Mouse (Mus musculus) ES-E14 (cell line): ENCODE measurements at regions not wholly inside any gene's neighbourhood (a gene's known extent, or its start where the extent isn't known, plus 50 kb on each side); places are given as distances from the start of the nearest gene placed in this dataset.

ENCODE experiments used
- DNase-seq: peaks from one replicate; pipeline ENCODE4 v3.0.0-alpha.2; 2013; ENCODE audit warnings: low read depth, low spot score
- H3K27ac ChIP-seq: 2 replicates; pipeline ENCODE4 v1.5.1; 2012; ENCODE audit warnings: low read depth, mild to moderate bottlenecking, low read length, moderate library complexity, mixed read lengths; ENCODE audit not compliant: poor library complexity, insufficient read depth, severe bottlenecking
- H3K36me3 ChIP-seq: 2 replicates; pipeline ENCODE4 v1.6.1; 2012; ENCODE audit warnings: mild to moderate bottlenecking, low read length, moderate library complexity, mixed read lengths; ENCODE audit not compliant: control insufficient read depth, poor library complexity, insufficient read depth, severe bottlenecking
- H3K4me1 ChIP-seq, 2 experiments: fragments of 150-350 bp in 1 of 2; sonication (generic) in 1 of 2; 2 replicates each; pipeline ENCODE4 v1.6.1; 2012; ENCODE audit warnings: low read length in 2 of 2, mild to moderate bottlenecking in 1 of 2, mixed read lengths in 1 of 2; ENCODE audit not compliant: control insufficient read depth in 2 of 2, insufficient read depth in 2 of 2, poor library complexity in 1 of 2
- H3K4me3 ChIP-seq, 2 experiments: fragments of 150-350 bp in 1 of 2; sonication (generic) in 1 of 2; 2 replicates each; pipeline ENCODE4 v1.5.1; 2012; ENCODE audit warnings: low read length in 2 of 2, low read depth in 1 of 2, mild to moderate bottlenecking in 1 of 2, mixed read lengths in 1 of 2; ENCODE audit not compliant: insufficient read depth in 1 of 2, poor library complexity in 1 of 2, severe bottlenecking in 1 of 2
- H3K9ac ChIP-seq: 2 replicates; pipeline ENCODE4 v1.6.1; 2012; ENCODE audit warnings: low read depth, mild to moderate bottlenecking, low read length, mixed read lengths; ENCODE audit not compliant: poor library complexity, insufficient read depth, severe bottlenecking
- H3K9me3 ChIP-seq: fragments of 150-350 bp; sonication (generic); 2 replicates; pipeline ENCODE4 v1.6.1; 2012; ENCODE audit warnings: low read depth, mild to moderate bottlenecking, low read length; ENCODE audit not compliant: control insufficient read depth, insufficient read depth
- CHD2 ChIP-seq: IDR thresholded peaks from 2 replicates; pipeline ENCODE4 v1.6.1; 2014; ENCODE audit warnings: mild to moderate bottlenecking, low read depth, low read length, inconsistent platforms
- HCFC1 ChIP-seq: IDR thresholded peaks from 2 replicates; pipeline ENCODE4 v1.6.1; 2012; ENCODE audit warnings: low read length, inconsistent platforms, borderline replicate concordance; ENCODE audit not compliant: insufficient read depth
- MAFK ChIP-seq: IDR thresholded peaks from 2 replicates; pipeline ENCODE4 v1.6.1; 2014; ENCODE audit warnings: mild to moderate bottlenecking, low read depth, low read length, inconsistent platforms; ENCODE audit not compliant: insufficient read depth
- ZC3H11A ChIP-seq: IDR thresholded peaks from 2 replicates; pipeline ENCODE4 v1.6.1; 2012; ENCODE audit warnings: low read depth, mild to moderate bottlenecking, inconsistent platforms, low read length, borderline replicate concordance
- ZNF384 ChIP-seq: IDR thresholded peaks from 2 replicates; pipeline ENCODE4 v1.6.1; 2012; ENCODE audit warnings: low read depth, low read length, inconsistent platforms
- in situ Hi-C, 2 experiments: fragments of 600-800 bp; cut with MboI; formaldehyde crosslinking; loops; one replicate each; pipeline ENCODE4 v1.15.1; 2025; ENCODE audit warnings: low sequenced_read_pairs in 2 of 2, inconsistent platforms in 1 of 2; ENCODE audit not compliant: unreplicated experiment in 2 of 2

DNA sequence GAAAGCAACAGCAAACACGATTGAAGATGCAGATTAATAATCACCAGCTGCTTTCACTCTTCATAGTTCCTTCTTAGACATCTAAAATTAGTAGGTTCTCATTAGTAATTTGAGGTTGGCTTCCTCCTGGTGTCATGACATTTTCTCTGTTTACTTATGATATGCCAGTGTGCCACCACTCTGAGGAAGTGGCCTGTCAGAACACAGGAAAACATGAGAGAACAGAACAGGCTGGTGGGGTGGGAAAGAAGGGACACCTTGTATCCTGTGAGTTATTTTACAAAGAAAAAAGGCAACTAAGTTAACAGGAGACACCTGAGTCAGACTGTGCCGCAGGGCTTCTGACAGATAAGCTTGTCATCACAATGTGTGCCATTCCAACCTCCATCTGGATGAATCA, 981.4 kb downstream of the Pdha2 start:
- Histone ChIP-seq H3K4me3 (no peak overlapping the region), H3K9me3 (no peaks in the 10 kb centered on the region), H3K4me1 (no peaks in the 10 kb centered on the region), H3K9ac (no peak overlapping the region), H3K36me3 (no peaks in the 10 kb centered on the region), H3K27ac (no peak overlapping the region)
- TF ChIP-seq MAFK (no peak), ZC3H11A (no peak), HCFC1 (no peak), ZNF384 (no peak), CHD2 (no peak)
- no peak for DNase-seq
- in situ Hi-C loops = no loop called here

DNA sequence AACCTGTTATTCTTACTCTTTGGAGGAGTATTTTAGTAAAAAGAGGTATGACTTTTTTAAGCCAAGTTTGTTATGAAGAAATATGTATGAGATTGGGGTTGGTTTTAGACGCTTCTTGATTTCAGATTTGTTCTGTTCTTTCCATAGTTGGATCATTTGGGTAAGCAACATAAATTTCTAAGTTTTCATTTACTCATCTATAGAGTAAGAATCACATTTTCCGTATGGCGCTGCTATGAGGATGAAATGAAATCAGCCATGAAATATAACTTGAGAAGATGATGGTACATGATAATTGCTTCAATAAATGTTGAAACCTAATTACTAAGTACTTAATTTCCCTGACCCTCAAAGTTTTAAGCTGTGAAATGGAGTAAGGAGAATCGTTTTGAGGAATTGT, 979.0 kb downstream of the Pdha2 start:
- Histone ChIP-seq H3K36me3 (no peaks in the 10 kb centered on the region), H3K9ac (no peak overlapping the region), H3K4me3 (no peak overlapping the region), H3K9me3 (no peaks in the 10 kb centered on the region), H3K27ac (no peak overlapping the region), H3K4me1 (no peaks in the 10 kb centered on the region)
- no peak for DNase-seq
- TF ChIP-seq ZNF384 (no peak), CHD2 (no peak), ZC3H11A (no peak), MAFK (no peak)
- in situ Hi-C loops = no loop called here

DNA sequence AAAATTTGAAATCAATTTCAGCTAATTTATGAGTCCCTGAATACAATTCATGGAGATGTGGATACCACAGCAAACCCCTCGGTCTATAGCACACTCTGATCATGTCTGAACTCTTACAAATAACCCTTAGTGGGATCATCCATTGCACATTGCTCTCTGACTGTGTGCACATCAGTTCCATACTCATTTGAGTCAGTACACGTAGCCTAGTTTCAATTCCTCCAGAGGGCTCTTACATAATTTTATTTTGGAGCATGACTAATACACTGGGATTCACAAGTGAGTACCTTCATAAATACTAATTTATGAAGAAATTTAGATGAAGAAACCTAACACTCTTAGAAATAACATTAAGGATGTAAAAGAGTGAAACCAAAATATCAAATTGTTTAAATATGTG, 978.3 kb downstream of the Pdha2 start:
- Histone ChIP-seq H3K4me3 (no peak overlapping the region), H3K36me3 (no peaks in the 10 kb centered on the region), H3K9me3 (no peaks in the 10 kb centered on the region), H3K27ac (no peak overlapping the region), H3K9ac (no peak overlapping the region), H3K4me1 (no peaks in the 10 kb centered on the region)
- no peak for DNase-seq
- in situ Hi-C loops = no loop called here
- no peak for TF ChIP-seq ZC3H11A
- TF ChIP-seq HCFC1 = no peak
- no peak for TF ChIP-seq CHD2
- TF ChIP-seq MAFK = no peak
- TF ChIP-seq ZNF384 = no peak

DNA sequence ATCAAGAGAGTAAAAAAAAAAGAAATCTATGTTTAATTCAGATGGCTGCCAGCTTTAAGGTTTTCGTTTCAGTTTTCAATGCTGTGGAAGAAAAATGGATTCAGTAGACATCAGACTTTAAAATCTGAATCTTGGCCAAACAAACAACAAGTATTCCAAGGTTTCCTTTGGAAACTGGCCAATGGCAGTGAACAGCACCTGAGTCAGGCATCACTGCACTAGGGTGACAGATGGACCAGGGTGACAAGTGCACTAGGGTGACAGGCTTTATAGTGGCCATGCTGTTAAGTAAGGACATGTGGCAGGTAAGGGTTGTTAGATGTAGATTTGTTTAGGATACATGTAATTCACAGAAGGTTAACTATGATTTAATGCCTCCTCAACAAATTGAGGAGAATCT, 972.9 kb downstream of the Pdha2 start:
- no peak overlapping the region for H3K27ac ChIP-seq
- in situ Hi-C loops = no loop called here

More for the DNA sequence above, 972.9 kb downstream of the Pdha2 start:
- Histone ChIP-seq H3K9me3 (no peaks in the 10 kb centered on the region), H3K36me3 (no peaks in the 10 kb centered on the region), H3K4me3 (no peak overlapping the region), H3K9ac (no peak overlapping the region), H3K4me1 (no peaks in the 10 kb centered on the region)
- TF ChIP-seq ZC3H11A = no peak
- TF ChIP-seq HCFC1 = no peak
- no peak for TF ChIP-seq ZNF384
- TF ChIP-seq CHD2 = no peak
- no peak for TF ChIP-seq MAFK
- no peak for DNase-seq
